Mouse (Mus musculus) heart, embryonic 16.5 days (tissue): ENCODE measurements at regions not wholly inside any gene's neighbourhood (a gene's known extent, or its start where the extent isn't known, plus 50 kb on each side); places are given as distances from the start of the nearest gene placed in this dataset.

Experiments
- ATAC-seq: fragments of 200-750 bp; cut with Nextera tagmentation; replicated peaks from 2 replicates; pipeline ENCODE4 v1.8.0; 2017; ENCODE audit warnings: moderate number of reproducible peaks; ENCODE audit not compliant: insufficient read depth, low FRiP score; ENCODE audit errors: extremely low read depth
- H3K27ac ChIP-seq: fragments of 300-500 bp; sonication (generic); 2 replicates; pipeline ENCODE4 v1.5.1; 2014; ENCODE audit warnings: mild to moderate bottlenecking, low read length, control low read depth, moderate library complexity
- H3K27me3 ChIP-seq: fragments of 300-500 bp; sonication (generic); 2 replicates; pipeline ENCODE4 v1.6.1; 2014; ENCODE audit warnings: low read length, mixed read lengths; ENCODE audit not compliant: control insufficient read depth, insufficient read depth
- H3K36me3 ChIP-seq: fragments of 300-500 bp; sonication (generic); 2 replicates; pipeline ENCODE4 v1.6.1; 2014; ENCODE audit not compliant: control insufficient read depth, insufficient read depth
- H3K4me1 ChIP-seq: fragments of 300-500 bp; sonication (generic); 2 replicates; pipeline ENCODE4 v1.6.1; 2014; ENCODE audit warnings: low read length, mixed read lengths; ENCODE audit not compliant: control insufficient read depth, insufficient read depth
- H3K4me2 ChIP-seq: fragments of 300-500 bp; sonication (generic); 2 replicates; pipeline ENCODE4 v1.6.1; 2014; ENCODE audit warnings: low read depth, mild to moderate bottlenecking, control low read depth, low read length
- H3K4me3 ChIP-seq: fragments of 300-500 bp; sonication (generic); 2 replicates; pipeline ENCODE4 v1.5.1; 2014; ENCODE audit warnings: mild to moderate bottlenecking, control low read depth, low read length
- H3K9ac ChIP-seq: fragments of 300-500 bp; sonication (generic); 2 replicates; pipeline ENCODE4 v1.6.1; 2014; ENCODE audit warnings: low read length, control low read depth
- H3K9me3 ChIP-seq: fragments of 300-500 bp; sonication (generic); replicated peaks from 2 replicates; pipeline ENCODE4 v1.6.1; 2016; ENCODE audit warnings: low read length; ENCODE audit not compliant: control insufficient read depth
- WGBS: fragments of 180-500 bp; shearing (Covaris S2); extraction: QIAGEN DNeasy Blood & Tissue Kit; methylation state at CpG from one replicate; pipeline ENCODE4 v1.1.7; 2014; 5-methylcytosine and 5-hydroxymethylcytosine counted together

DNA sequence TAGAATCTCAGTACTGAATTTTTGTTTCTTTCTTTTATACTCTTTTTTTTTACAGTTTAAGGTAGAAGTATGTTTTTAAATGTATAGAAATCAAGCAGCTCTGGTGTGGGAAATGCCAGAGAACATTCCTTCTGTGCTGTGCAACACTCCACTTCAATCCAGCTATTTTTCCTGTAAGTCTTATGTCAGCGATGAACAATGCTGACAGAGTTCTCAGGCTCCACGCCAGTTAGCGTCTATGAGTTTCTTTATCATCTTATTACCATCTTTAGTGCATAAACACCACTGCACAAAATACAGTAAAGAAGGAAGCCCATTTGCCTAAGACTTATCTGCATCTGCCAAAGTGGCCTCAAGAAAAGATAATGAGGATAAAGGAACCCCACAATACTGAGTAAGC is 223.0 kb upstream of the Rsrc1 start:
- Histone ChIP-seq H3K4me3 (no peak overlapping the region), H3K27me3 (no peaks in the 10 kb centered on the region), H3K36me3 (no peaks in the 10 kb centered on the region), H3K27ac (no peak overlapping the region), H3K4me1 (peaks cover 5% of the 10 kb centered on the region; the same call in 1 of the 2 replicates), H3K4me2 (no peak overlapping the region), H3K9ac (no peak overlapping the region), H3K9me3 (no peaks in the 10 kb centered on the region)
- 32% methylated on average over 3 of the region's 3 CpGs for whole genome bisulfite sequencing
- no peak for ATAC-seq

DNA sequence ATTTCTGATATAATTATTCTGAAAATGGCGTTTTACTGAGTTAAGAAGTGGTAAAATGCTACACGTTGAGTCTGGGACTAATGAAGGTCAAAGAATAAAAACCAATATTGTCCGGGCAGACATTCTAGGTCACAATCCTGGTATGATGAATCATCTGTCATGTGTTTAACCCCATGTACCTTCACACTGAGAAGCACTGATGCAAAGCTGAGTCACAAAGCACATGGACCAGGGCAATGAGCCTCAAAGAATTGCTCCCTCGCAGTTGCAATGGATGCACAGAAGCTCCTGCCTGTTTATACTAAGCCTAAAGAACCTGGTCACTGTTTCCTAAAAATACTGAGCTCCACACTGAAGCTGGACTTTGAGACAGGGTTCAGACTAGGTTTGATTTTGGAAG is 221.3 kb upstream of the Rsrc1 start:
- WGBS, result 86% methylated on average over 4 of the region's 4 CpGs
- H3K9me3 ChIP-seq, result no peaks in the 10 kb centered on the region
- no peak for ATAC-seq

DNA sequence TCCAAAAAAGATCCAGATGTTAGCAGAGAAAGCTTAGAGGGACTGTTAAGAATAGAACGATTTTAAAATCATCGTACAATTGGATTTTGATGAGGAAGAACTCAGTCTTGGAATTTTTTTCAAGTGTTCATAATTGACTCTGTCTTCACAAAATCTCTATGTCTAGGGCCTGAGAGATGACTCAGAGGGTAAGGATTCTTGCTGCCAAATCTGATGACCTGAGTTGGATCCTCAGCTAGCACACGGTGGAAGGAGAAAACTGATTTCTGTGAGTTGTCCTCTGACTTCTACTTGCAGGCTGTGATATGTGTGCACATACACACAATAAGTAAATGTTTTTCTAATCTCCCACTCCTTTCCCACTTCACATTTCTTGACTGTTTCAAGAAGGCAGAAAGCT is 218.7 kb upstream of the Rsrc1 start:
- Histone ChIP-seq H3K4me1 (peaks cover 5% of the 10 kb centered on the region; the same call in 1 of the 2 replicates), H3K9me3 (no peaks in the 10 kb centered on the region), H3K27me3 (no peaks in the 10 kb centered on the region), H3K27ac (no peak overlapping the region), H3K9ac (no peak overlapping the region), H3K4me2 (no peak overlapping the region), H3K36me3 (no peaks in the 10 kb centered on the region), H3K4me3 (no peak overlapping the region)
- 68% methylated on average over 3 of the region's 3 CpGs for WGBS
- ATAC-seq, result no peak

More for the DNA sequence above, 221.3 kb upstream of the Rsrc1 start:
- Histone ChIP-seq H3K27ac (no peak overlapping the region), H3K4me3 (no peak overlapping the region), H3K36me3 (no peaks in the 10 kb centered on the region), H3K4me1 (peaks cover 5% of the 10 kb centered on the region; the same call in 1 of the 2 replicates), H3K27me3 (no peaks in the 10 kb centered on the region), H3K4me2 (no peak overlapping the region), H3K9ac (no peak overlapping the region)

DNA sequence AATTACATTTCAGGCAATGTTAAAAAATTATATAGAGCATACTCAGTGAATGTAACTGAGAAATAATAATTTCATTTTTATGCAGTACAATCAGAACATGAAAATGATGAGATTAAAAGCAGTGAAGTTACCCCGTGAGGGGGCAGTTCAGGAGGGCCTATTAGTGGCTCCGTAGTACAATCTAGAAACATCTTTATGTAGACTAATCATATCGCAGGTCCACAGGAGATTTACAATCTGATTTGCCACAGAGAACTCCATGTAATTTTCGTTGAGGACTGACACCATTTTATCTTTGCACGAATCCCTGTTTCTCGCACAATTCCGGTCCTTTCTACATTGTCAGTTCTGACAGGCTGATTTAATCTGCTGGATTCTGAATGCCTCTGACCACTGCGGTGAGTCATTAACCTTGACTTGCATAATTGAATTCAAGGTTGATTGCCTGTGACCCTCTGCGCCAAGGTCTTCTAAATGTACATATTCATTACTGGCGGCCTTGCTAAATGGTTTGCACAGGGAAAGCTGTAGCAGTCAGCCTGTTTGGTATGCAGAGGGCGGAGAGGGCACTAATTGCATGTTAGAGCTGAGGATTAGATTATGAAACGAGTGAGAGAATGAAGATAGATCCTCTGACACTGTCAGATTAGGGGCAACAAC is 183.7 kb upstream of the Rsrc1 start:
- WGBS, result 71% methylated on average over 12 of the region's 12 CpGs
- no peak overlapping the region for H3K4me3 ChIP-seq

DNA sequence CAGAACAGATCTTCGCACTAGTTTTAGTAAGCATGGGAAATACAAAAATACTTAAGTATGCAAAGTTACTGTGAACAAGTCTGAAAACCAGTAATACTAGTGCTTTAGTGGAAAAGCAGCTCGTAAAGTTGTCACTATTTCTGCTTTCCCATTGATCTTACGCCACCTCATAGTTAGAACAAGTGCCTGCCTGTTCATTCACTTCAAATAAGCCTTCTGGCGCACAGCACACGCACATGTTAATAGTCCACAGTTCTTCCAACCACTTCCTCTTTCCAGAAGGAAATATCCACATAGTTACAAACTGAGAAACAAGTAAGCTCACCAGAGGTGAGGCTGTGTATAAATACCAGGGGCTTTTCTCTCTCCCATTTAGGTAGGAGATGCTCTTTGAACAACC is 182.9 kb upstream of the Rsrc1 start:
- H3K4me3 ChIP-seq, result no peak overlapping the region
- H3K9ac ChIP-seq, result no peak overlapping the region
- no peaks in the 10 kb centered on the region for H3K36me3 ChIP-seq
- no peak overlapping the region for H3K4me2 ChIP-seq
- no peak overlapping the region for H3K27ac ChIP-seq
- H3K9me3 ChIP-seq, result no peaks in the 10 kb centered on the region
- ATAC-seq, result no peak
- WGBS, result 82% methylated on average over 5 of the region's 5 CpGs
- peaks cover 2% of the 10 kb centered on the region; the same call in 1 of the 2 replicates for H3K4me1 ChIP-seq
- H3K27me3 ChIP-seq, result no peaks in the 10 kb centered on the region

More for the DNA sequence above, 183.7 kb upstream of the Rsrc1 start:
- Histone ChIP-seq H3K27me3 (no peaks in the 10 kb centered on the region), H3K9ac (no peak overlapping the region), H3K9me3 (no peaks in the 10 kb centered on the region), H3K27ac (no peak overlapping the region), H3K36me3 (no peaks in the 10 kb centered on the region), H3K4me1 (peaks cover 2% of the 10 kb centered on the region; the same call in 1 of the 2 replicates), H3K4me2 (no peak overlapping the region)
- ATAC-seq, result no peak

DNA sequence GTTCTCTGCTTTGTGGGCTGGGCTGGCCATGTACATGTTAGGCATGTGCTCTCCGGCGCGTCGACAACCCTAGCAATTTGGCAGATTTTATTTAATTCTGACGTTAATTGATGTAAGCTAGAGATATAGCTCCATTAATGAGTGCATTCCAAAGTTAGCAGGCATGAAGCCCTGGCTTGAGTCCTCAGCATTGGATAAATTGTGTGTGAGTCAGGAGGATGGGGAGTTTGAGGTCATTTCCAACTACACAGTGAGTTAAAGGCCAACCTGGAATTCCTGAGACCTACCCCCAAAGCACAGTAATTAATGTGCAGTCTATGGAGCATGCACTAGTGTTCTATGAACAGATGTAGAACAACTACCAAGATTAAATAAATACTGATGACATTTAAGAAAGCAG is 178.7 kb upstream of the Rsrc1 start:
- H3K27me3 ChIP-seq, result no peaks in the 10 kb centered on the region
- no peak for ATAC-seq
- H3K4me2 ChIP-seq, result no peak overlapping the region
- peaks cover 2% of the 10 kb centered on the region; the same call in 1 of the 2 replicates for H3K4me1 ChIP-seq
- no peaks in the 10 kb centered on the region for H3K36me3 ChIP-seq
- 75% methylated on average over 5 of the region's 5 CpGs for WGBS
- H3K9me3 ChIP-seq, result no peaks in the 10 kb centered on the region
- H3K9ac ChIP-seq, result no peak overlapping the region
- no peak overlapping the region for H3K27ac ChIP-seq
- no peak overlapping the region for H3K4me3 ChIP-seq

DNA sequence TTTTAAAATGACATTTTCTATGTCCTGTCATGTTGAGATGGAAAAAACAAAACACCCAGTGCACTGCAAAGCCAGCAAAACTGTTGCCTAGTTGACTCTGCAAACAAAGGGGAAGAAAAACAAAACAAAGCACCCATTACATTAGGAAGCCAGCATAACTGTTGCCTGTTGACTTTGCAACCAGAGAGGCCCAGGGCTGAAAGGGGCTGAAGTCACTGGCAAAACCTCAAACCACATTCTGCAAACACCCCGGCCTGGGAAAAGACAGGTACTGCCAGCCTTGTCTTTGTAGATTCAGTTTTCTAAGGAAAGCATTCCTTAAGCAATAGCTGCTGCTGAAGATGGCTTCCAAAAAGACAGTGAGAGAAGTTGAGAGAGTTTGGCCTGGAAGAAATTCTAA is 175.0 kb upstream of the Rsrc1 start:
- Histone ChIP-seq H3K4me3 (no peak overlapping the region), H3K9me3 (no peaks in the 10 kb centered on the region), H3K9ac (no peak overlapping the region), H3K36me3 (no peaks in the 10 kb centered on the region), H3K27me3 (no peaks in the 10 kb centered on the region), H3K4me2 (no peak overlapping the region), H3K4me1 (peaks cover 2% of the 10 kb centered on the region; the same call in 1 of the 2 replicates), H3K27ac (no peak overlapping the region)
- WGBS, result 30% methylated on average over 1 of the region's 1 CpGs
- ATAC-seq, result no peak

DNA sequence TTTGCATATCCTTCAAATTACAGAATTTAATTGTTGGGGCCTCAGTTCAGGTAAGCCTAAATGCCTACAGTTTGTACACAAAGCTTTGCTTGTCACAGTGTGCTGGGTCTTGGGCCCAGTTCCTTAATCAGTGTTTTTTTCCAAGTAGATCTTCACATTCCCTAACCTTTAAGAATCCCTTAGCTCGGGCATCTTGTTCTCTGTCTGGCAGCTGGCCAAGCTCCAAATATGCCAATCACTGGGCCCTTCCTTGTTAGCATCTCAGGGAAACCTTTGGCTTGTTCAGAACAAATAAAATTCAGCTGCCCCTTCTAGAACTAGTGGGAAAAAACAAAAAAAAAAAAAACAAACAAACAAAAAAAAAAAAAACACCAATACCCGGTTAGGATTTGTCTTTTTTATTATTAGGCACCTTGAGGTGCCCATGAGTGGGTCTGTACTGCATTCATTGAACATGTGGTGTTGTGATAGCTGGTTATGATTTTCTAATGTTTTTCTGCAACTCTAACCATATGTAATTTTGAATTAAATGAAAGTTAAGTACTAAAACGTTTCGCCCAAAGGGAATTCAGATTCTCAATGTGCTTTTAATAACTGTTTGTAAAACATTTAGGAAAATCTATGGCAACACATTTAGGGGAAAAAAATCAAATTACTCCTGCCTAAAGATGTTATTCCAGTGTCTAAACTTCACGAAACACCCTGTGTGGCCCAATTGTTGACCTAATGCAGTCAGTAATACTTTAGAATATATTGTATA is 168.3 kb upstream of the Rsrc1 start:
- H3K4me3 ChIP-seq, result no peak overlapping the region
- no peaks in the 10 kb centered on the region for H3K36me3 ChIP-seq
- H3K4me2 ChIP-seq, result no peak overlapping the region
- H3K9me3 ChIP-seq, result no peaks in the 10 kb centered on the region
- no peaks in the 10 kb centered on the region for H3K4me1 ChIP-seq
- no peaks in the 10 kb centered on the region for H3K27me3 ChIP-seq
- H3K9ac ChIP-seq, result no peak overlapping the region
- H3K27ac ChIP-seq, result no peak overlapping the region
- ATAC-seq, result no peak
- WGBS, result 64% methylated on average over 5 of the region's 5 CpGs

DNA sequence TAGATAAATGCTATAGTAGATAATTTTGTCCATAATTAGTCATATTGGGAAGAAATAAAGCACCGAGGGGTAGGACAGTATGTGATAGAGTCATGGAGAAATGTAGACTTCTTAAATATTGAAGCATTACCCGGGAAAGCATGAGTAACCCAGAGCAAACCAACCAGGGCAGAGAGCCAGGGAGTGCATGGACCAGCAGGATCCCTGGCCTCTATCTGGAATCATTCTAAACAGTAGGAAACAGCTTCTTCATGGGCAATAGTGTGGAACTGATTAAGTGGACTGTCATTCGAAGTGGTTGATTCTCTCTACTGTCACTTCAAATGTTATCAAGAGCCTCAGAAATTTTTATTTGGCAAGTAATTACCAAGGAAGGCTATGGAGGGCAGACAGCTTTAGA is 155.4 kb upstream of the Rsrc1 start:
- Histone ChIP-seq H3K9me3 (no peaks in the 10 kb centered on the region), H3K36me3 (no peaks in the 10 kb centered on the region), H3K4me2 (no peak overlapping the region), H3K27me3 (no peaks in the 10 kb centered on the region), H3K9ac (no peak overlapping the region), H3K4me3 (no peak overlapping the region), H3K27ac (no peak overlapping the region), H3K4me1 (no peaks in the 10 kb centered on the region)
- WGBS, result 81% methylated on average over 3 of the region's 3 CpGs
- ATAC-seq, result no peak
